Mouse (Mus musculus): ENCODE data around the gene Slc5a5. TPM values are rescaled to one million over a fixed set of nuclear protein-coding genes. Genes with fewer than 3 reads are reported as not detected.

The Slc5a5 gene
- polyA plus RNA-seq, 1 experiment = 1.3 TPM

- Histone ChIP-seq H3K4me3 (replicated peaks; ENCODE audit: extremely low read depth, low read depth, low read length) (no peak overlapping the region), H3K4me1 (ENCODE audit: control insufficient read depth, insufficient read depth, low read length) (0 out of 2 replicates have a peak, but pooled peaks cover 4% of the 10 kb centered on the region)
- TF ChIP-seq CTCF (IDR thresholded peaks at IDR 0.05; ENCODE audit: insufficient read depth, low read length) (peak; percentile 96), POLR2A (IDR thresholded peaks at IDR 0.05; ENCODE audit: borderline replicate concordance, extremely low read depth, low read depth, low read length) (no peak)
- 27% methylated on average over 22 of the region's 22 CpGs for WGBS
- DNase-seq = peak; percentile 93
Measured at GRCm38 (mm10) chr8:70841147-70842072, 51.1 kb downstream of the Slc5a5 start.

GRCm38 (mm10) chr8:70840590-70840989 is 52.0 kb downstream of the Slc5a5 start:
- TF ChIP-seq POLR2A (IDR thresholded peaks at IDR 0.05; ENCODE audit: borderline replicate concordance, extremely low read depth, low read depth, low read length) (no peak), CTCF (IDR thresholded peaks at IDR 0.05; ENCODE audit: insufficient read depth, low read length) (no peak)
- no peak for DNase-seq
- Histone ChIP-seq H3K4me3 (replicated peaks; ENCODE audit: extremely low read depth, low read depth, low read length) (no peak overlapping the region), H3K4me1 (ENCODE audit: control insufficient read depth, insufficient read depth, low read length) (0 out of 2 replicates have a peak, but pooled peaks cover 4% of the 10 kb centered on the region)
- WGBS = 48% methylated on average over 10 of the region's 10 CpGs

- 0 out of 2 replicates have a peak, but pooled peaks cover 4% of the 10 kb centered on the region for H3K4me1 ChIP-seq (ENCODE audit: control insufficient read depth, insufficient read depth, low read length)
- peak within 1 kb of the TSS; percentile 93 for H3K4me3 ChIP-seq (replicated peaks; ENCODE audit: extremely low read depth, low read depth, low read length)
- WGBS = 2% methylated on average over 55 of the region's 55 CpGs
- peak; percentile 95 for DNase-seq
- TF ChIP-seq POLR2A (IDR thresholded peaks at IDR 0.05; ENCODE audit: borderline replicate concordance, extremely low read depth, low read depth, low read length) (peak; percentile 100), CTCF (IDR thresholded peaks at IDR 0.05; ENCODE audit: insufficient read depth, low read length) (no peak)
Measured at GRCm38 (mm10) chr8:70839408-70840351, 52.9 kb downstream of the Slc5a5 start, which contains the start of gene Arrdc2. Gene Arrdc2, minus strand, starts transcription at chr8:70839720.

- H3K4me1 ChIP-seq (ENCODE audit: control insufficient read depth, insufficient read depth, low read length) = 0 out of 2 replicates have a peak, but pooled peaks cover 4% of the 10 kb centered on the region
- DNase-seq = peak; percentile 36
- 1% methylated on average over 66 of the region's 66 CpGs for WGBS
- peak overlapping the region; percentile 93 for H3K4me3 ChIP-seq (replicated peaks; ENCODE audit: extremely low read depth, low read depth, low read length)
- TF ChIP-seq POLR2A (IDR thresholded peaks at IDR 0.05; ENCODE audit: borderline replicate concordance, extremely low read depth, low read depth, low read length) = no peak
Measured at GRCm38 (mm10) chr8:70838654-70839407, 53.7 kb downstream of the Slc5a5 start.

GRCm38 (mm10) chr8:70836666-70837065 is 55.9 kb downstream of the Slc5a5 start:
- 0 out of 2 replicates have a peak, but pooled peaks cover 4% of the 10 kb centered on the region for H3K4me1 ChIP-seq (ENCODE audit: control insufficient read depth, insufficient read depth, low read length)
- no peak overlapping the region for H3K4me3 ChIP-seq (replicated peaks; ENCODE audit: extremely low read depth, low read depth, low read length)
- DNase-seq = no peak
- WGBS = 83% methylated on average over 12 of the region's 12 CpGs
- TF ChIP-seq CTCF (IDR thresholded peaks at IDR 0.05; ENCODE audit: insufficient read depth, low read length) = no peak
- TF ChIP-seq POLR2A (IDR thresholded peaks at IDR 0.05; ENCODE audit: borderline replicate concordance, extremely low read depth, low read depth, low read length) = no peak

GRCm38 (mm10) chr8:70834071-70834470 is 58.5 kb downstream of the Slc5a5 start:
- Histone ChIP-seq H3K4me1 (ENCODE audit: control insufficient read depth, insufficient read depth, low read length) (0 out of 2 replicates have a peak, but pooled peaks cover 4% of the 10 kb centered on the region), H3K4me3 (replicated peaks; ENCODE audit: extremely low read depth, low read depth, low read length) (no peak overlapping the region)
- DNase-seq = no peak
- TF ChIP-seq CTCF (IDR thresholded peaks at IDR 0.05; ENCODE audit: insufficient read depth, low read length) (no peak), POLR2A (IDR thresholded peaks at IDR 0.05; ENCODE audit: borderline replicate concordance, extremely low read depth, low read depth, low read length) (no peak)
- 90% methylated on average over 3 of the region's 3 CpGs for WGBS

- no peak for TF ChIP-seq CTCF (IDR thresholded peaks at IDR 0.05; ENCODE audit: insufficient read depth, low read length)
- no peak for TF ChIP-seq POLR2A (IDR thresholded peaks at IDR 0.05; ENCODE audit: borderline replicate concordance, extremely low read depth, low read depth, low read length)
- DNase-seq = no peak
- 34% methylated on average over 15 of the region's 15 CpGs for WGBS
- Histone ChIP-seq H3K4me1 (ENCODE audit: control insufficient read depth, insufficient read depth, low read length) (0 out of 2 replicates have a peak, but pooled peaks cover 2% of the 10 kb centered on the region), H3K4me3 (replicated peaks; ENCODE audit: extremely low read depth, low read depth, low read length) (no peak overlapping the region)
Measured at GRCm38 (mm10) chr8:70833520-70833919, 59.0 kb downstream of the Slc5a5 start.

- DNase-seq = peak; percentile 39
- Histone ChIP-seq H3K4me1 (ENCODE audit: control insufficient read depth, insufficient read depth, low read length) (no peaks in the 10 kb centered on the region), H3K4me3 (replicated peaks; ENCODE audit: extremely low read depth, low read depth, low read length) (no peak overlapping the region)
- TF ChIP-seq POLR2A (IDR thresholded peaks at IDR 0.05; ENCODE audit: borderline replicate concordance, extremely low read depth, low read depth, low read length) = peak; percentile 35; the same call in 1 of the 2 replicates
- TF ChIP-seq CTCF (IDR thresholded peaks at IDR 0.05; ENCODE audit: insufficient read depth, low read length) = no peak
- WGBS = 38% methylated on average over 9 of the region's 9 CpGs
Measured at GRCm38 (mm10) chr8:70833018-70833482, 59.5 kb downstream of the Slc5a5 start.

Other genes with a start within 250 kb of the Slc5a5 start
- gene Pgpep1, start 232.4 kb downstream of the Slc5a5 start, polyA plus RNA-seq (2012; rRNA removed) = 32.2 and 33.7 TPM in 2 replicates
- gene Lsm4, start 219.5 kb downstream of the Slc5a5 start, polyA plus RNA-seq (2012; rRNA removed) = 75.2 and 76.3 TPM in 2 replicates
- gene Jund, start 193.8 kb downstream of the Slc5a5 start, polyA plus RNA-seq (2012; rRNA removed) = 378 and 717 TPM in 2 replicates
- gene Iqcn, start 189.3 kb downstream of the Slc5a5 start, polyA plus RNA-seq (2012; rRNA removed) = 0.03 TPM in 1 of 2 replicates, not detected in the other
- 0.43 and 1.2 TPM in 2 replicates for gene Gm3336, start 174.2 kb downstream of the Slc5a5 start, polyA plus RNA-seq (2012; rRNA removed)
- gene Pde4c, start 169.0 kb downstream of the Slc5a5 start, polyA plus RNA-seq (2012; rRNA removed) = 4.1 and 5.5 TPM in 2 replicates
- 46.4 and 53.4 TPM in 2 replicates for gene Rab3a, start 138.1 kb downstream of the Slc5a5 start, polyA plus RNA-seq (2012; rRNA removed)
- 61.6 and 80.0 TPM in 2 replicates for gene Mpv17l2, start 131.8 kb downstream of the Slc5a5 start, polyA plus RNA-seq (2012; rRNA removed)
- gene Pik3r2, start 116.0 kb downstream of the Slc5a5 start, polyA plus RNA-seq (2012; rRNA removed) = 112 and 119 TPM in 2 replicates
- 84.2 and 87.0 TPM in 2 replicates for gene Mast3, start 87.7 kb downstream of the Slc5a5 start, polyA plus RNA-seq (2012; rRNA removed)
- 0.86 and 1.5 TPM in 2 replicates for gene Il12rb1, start 84.3 kb downstream of the Slc5a5 start, polyA plus RNA-seq (2012; rRNA removed)
- gene Arrdc2, start 53.0 kb downstream of the Slc5a5 start, polyA plus RNA-seq (2012; rRNA removed) = 50.3 and 78.3 TPM in 2 replicates
- 3.4 and 5.0 TPM in 2 replicates for gene Kcnn1, start 29.5 kb downstream of the Slc5a5 start, polyA plus RNA-seq (2012; rRNA removed)
- 43.8 and 48.0 TPM in 2 replicates for gene Ccdc124, start 18.8 kb downstream of the Slc5a5 start, polyA plus RNA-seq (2012; rRNA removed)
- gene Rpl18a, start 4.7 kb upstream of the Slc5a5 start, polyA plus RNA-seq (2012; rRNA removed) = 3,384 and 4,193 TPM in 2 replicates
- 58.4 and 68.0 TPM in 2 replicates for gene Map1s, start 13.2 kb upstream of the Slc5a5 start, polyA plus RNA-seq (2012; rRNA removed)

Data from lung, adult 2 months (tissue).